Mouse (Mus musculus): ENCODE measurements around the gene G3bp2.

The G3bp2 gene

GRCm38 (mm10) chr5:92009827-92010226 is 73.7 kb downstream of the G3bp2 start:
- DNase-seq, result no peak

- peak; percentile 46 for DNase-seq
These were observed 80.5 kb downstream of the G3bp2 start for GRCm38 (mm10) chr5:92003011-92003410.
